Mouse (Mus musculus) bone marrow, adult 2 months (tissue): Measurements from ENCODE around the gene Prss28. TPM values are rescaled to one million over a fixed set of nuclear protein-coding genes. Genes with fewer than 3 reads are reported as not detected.

Experiments
- H3K27ac ChIP-seq: fragments of 200-500 bp; 2 replicates; pipeline ENCODE4 v1.5.1; 2012; ENCODE audit warnings: low read depth, mild to moderate bottlenecking, control low read depth, inconsistent platforms, low read length; ENCODE audit not compliant: control insufficient read depth, poor library complexity, insufficient read depth
- H3K4me1 ChIP-seq: fragments of 200-500 bp; 2 replicates; pipeline ENCODE4 v1.6.1; 2011; ENCODE audit warnings: low read length; ENCODE audit not compliant: control insufficient read depth, insufficient read depth
- H3K4me3 ChIP-seq: fragments of 200-500 bp; replicated peaks from 2 replicates; pipeline ENCODE3; 2011; ENCODE audit warnings: mild to moderate bottlenecking, low read depth, low read length, control low read depth; ENCODE audit not compliant: control insufficient read depth
- CTCF ChIP-seq: fragments of 200-500 bp; IDR thresholded peaks from 2 replicates; pipeline ENCODE4 v1.5.1; 2011; ENCODE audit warnings: low read length, control low read depth; ENCODE audit not compliant: control insufficient read depth, insufficient read depth
- POLR2A ChIP-seq: fragments of 200-500 bp; IDR thresholded peaks from 2 replicates; pipeline ENCODE4 v1.6.1; 2011; ENCODE audit warnings: low read depth, mild to moderate bottlenecking, control low read depth, low read length, borderline replicate concordance; ENCODE audit not compliant: control insufficient read depth
- WGBS: fragments of 180-500 bp; shearing (Covaris S2); methylation state at CpG from one replicate; pipeline ENCODE4 v1.1.7; 2018; 5-methylcytosine and 5-hydroxymethylcytosine counted together
- polyA plus RNA-seq: library from polyadenylated mRNA; stranded (reverse); fragments of >200 nt; gene quantifications from 2 replicates; pipeline ENCODE4 v1.2.4, GENCODE M21; 2011; ENCODE audit warnings: low replicate concordance; ENCODE audit not compliant: missing spikeins, insufficient read depth, insufficient read length

The Prss28 gene
- polyA plus RNA-seq, 1 experiment, result not detected

DNA sequence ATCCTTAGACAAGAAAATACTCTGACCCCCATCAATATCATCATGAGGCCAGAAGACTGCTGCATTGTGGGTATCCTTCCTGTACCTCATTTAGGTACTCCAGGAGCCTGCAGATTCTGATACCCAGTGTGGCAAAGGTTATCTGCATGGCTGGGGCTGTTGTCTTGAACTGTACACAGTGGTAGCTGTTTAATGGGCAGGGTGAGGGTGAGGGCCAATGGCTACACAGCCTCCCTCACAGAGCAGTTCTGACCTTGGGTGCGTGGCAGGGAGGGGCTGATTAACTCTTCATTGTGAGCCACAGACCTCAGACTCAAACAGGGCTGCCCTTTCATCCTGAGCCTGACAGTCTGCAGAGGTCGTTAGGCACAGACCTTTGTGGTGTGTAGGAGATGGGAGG, 14.5 kb downstream of the Prss28 start:
- TF ChIP-seq POLR2A, result no peak
- TF ChIP-seq CTCF, result no peak
- 18% methylated on average over 2 of the region's 2 CpGs for WGBS
- H3K27ac ChIP-seq, result no peak overlapping the region
- no peaks in the 10 kb centered on the region for H3K4me1 ChIP-seq
- H3K4me3 ChIP-seq, result no peak overlapping the region

DNA sequence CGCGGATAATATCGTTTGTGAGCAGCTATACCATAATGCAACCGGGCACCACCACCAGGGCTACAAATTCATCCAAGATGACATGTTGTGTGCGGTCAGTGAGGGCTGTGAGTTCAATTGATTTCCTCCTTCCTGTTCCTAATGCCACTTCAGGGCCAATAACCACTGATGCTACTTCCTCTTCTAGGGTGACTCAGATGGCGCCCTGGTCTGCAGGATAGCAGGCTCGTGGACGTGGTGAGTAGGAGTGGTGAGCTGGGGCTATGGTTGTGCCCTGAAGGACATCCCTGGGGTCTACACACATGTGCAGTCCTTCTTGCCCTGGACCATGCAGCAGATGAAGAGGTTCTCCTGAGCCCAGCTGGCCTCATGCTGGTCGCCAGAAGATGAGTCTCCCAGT, 23.9 kb downstream of the Prss28 start:
- H3K4me1 ChIP-seq, result peaks cover 1% of the 10 kb centered on the region; the same call in 1 of the 2 replicates
- no peak overlapping the region for H3K4me3 ChIP-seq
- no peak for TF ChIP-seq POLR2A
- TF ChIP-seq CTCF, result no peak
- H3K27ac ChIP-seq, result no peak overlapping the region
- 5% methylated on average over 9 of the region's 9 CpGs for WGBS

DNA sequence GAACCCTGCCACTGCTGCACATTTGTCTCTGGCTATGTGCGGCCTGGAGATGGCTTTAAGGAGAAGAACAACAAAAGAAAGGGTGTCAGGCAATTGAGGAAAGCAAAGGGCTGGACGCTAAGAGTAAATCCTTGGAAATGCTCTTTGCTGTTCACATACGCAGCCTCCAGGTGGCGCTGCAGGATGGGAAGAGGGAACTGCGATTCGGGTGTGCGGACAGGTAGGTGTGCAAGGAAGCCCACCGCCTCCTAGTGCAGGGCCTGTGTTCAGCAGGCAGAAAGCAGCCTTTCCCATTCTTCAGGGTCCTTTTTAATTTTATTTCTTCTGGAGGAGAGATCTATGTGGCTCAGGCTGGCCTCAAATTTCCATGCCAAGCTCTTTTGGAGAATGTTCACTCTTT, 25.5 kb downstream of the Prss28 start:
- TF ChIP-seq POLR2A (no peak), CTCF (peak; percentile 87)
- H3K4me3 ChIP-seq, result no peak overlapping the region
- H3K27ac ChIP-seq, result no peak overlapping the region
- peaks cover 1% of the 10 kb centered on the region; the same call in 1 of the 2 replicates for H3K4me1 ChIP-seq
- 4% methylated on average over 8 of the region's 8 CpGs for WGBS

DNA sequence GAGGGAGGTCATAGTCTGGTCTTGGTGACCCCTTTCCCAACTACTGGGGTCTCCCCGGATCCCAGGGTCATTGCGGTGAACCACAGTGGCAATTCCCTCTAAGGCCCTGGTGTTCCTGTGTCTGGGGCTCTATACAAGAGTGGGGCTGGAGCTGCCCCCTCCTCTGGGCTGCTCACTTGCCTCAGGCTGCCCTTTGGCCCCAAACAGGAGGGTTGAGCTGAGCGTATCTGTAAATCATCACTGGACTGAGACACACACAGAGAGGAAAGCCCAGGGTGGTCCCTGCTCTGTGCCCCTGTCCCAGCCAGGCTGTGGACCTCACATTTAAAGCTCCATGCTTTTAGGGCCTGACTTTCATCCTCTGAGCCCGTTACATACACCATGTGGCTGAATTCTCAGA, 29.8 kb downstream of the Prss28 start:
- TF ChIP-seq CTCF (no peak), POLR2A (no peak)
- WGBS, result 86% methylated on average over 4 of the region's 4 CpGs
- Histone ChIP-seq H3K4me1 (no peaks in the 10 kb centered on the region), H3K27ac (no peak overlapping the region), H3K4me3 (no peak overlapping the region)

DNA sequence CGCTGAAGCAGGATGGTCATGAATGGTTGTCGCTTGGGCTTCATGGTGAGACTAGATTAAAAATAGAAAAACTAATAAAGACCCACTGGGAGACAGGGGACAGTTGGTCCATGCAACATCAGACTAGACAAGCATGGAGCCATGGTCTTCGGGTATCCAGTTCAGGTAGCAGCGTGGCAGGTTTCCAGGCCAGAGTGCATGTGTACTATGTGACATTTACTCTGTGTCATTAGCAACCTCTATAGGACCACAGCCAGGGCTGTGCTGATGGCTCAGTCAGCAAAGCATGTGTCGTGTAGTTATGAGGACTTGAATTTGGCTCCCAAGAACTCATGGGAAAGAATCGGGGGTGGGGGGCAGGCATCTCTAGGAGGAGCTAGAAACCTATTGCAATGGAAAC, 31.6 kb downstream of the Prss28 start:
- Histone ChIP-seq H3K4me3 (no peak overlapping the region), H3K27ac (no peak overlapping the region), H3K4me1 (no peaks in the 10 kb centered on the region)
- 80% methylated on average over 6 of the region's 6 CpGs for WGBS
- TF ChIP-seq POLR2A, result no peak
- no peak for TF ChIP-seq CTCF

DNA sequence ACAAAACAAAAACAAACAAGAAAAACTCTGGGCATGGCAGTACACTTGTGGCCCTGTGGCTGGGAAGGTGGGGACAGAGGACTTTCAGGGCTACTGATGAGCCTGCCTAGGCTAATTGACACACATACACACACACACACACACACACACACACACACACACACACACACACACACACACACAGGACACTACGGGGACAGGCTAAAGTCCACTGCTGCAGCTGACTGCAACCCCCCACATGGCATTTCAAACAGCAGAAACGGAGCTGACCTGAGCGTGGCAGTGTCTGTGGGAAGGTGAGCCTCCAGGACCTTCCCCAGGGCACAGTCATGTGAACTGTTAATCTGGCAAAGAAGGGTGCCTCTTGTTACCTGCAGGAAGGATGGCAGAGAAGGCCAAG, 33.0 kb downstream of the Prss28 start:
- H3K4me3 ChIP-seq, result no peak overlapping the region
- no peaks in the 10 kb centered on the region for H3K4me1 ChIP-seq
- 45% methylated on average over 3 of the region's 3 CpGs for WGBS
- no peak overlapping the region for H3K27ac ChIP-seq
- no peak for TF ChIP-seq POLR2A
- no peak for TF ChIP-seq CTCF

DNA sequence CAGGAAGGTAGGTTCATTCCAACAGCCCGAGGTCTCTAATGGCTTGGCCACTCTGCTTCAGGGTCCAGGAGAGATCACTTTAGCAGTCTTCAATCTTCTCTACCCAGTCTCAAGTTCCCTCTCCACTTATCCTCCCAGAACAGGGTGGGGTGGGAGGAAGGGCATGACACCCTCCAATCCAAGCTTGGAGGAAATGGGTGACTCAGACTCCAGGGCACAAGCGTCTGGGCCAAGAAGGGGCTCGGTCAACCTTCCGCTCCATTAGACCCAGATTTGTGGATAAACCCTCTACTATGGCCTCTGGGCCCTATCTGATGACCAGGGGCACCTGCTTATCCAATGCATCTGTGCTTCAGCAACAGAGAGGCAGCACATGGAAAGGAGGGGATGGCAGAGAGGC, 37.0 kb downstream of the Prss28 start, which contains the start of gene Tpsab1:
Gene Tpsab1 (minus strand): TSS at position 101 of the 400 bp plus-strand sequence.
- TF ChIP-seq POLR2A, result no peak
- no peak for TF ChIP-seq CTCF
- WGBS, result 85% methylated on average over 4 of the region's 4 CpGs
- Histone ChIP-seq H3K4me1 (no peaks in the 10 kb centered on the region), H3K4me3 (no peak within 1 kb of the TSS), H3K27ac (no peak within 1 kb of the TSS)

DNA sequence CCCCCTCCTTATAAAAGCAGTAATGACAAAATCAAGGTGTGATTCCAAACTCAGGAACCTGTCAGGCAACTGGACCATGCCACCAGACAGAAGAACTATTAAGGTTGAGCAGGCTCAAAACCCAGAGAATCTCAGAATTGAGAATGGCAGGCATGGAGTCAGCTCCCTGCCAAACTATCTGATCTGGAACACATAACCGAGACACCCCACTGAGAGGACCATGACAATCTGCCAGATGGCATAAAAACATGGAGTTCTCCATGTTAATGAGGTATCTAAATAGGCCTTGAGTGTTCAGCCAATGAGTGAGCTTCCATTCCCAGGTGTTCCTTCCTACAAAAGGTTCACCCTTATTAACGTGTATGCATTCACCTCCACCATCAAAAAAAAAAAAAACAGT, 52.8 kb downstream of the Prss28 start:
- H3K27ac ChIP-seq, result no peak overlapping the region
- H3K4me1 ChIP-seq, result no peaks in the 10 kb centered on the region
- no peak overlapping the region for H3K4me3 ChIP-seq
- no peak for TF ChIP-seq POLR2A
- no peak for TF ChIP-seq CTCF
- WGBS, result 54% methylated on average over 2 of the region's 2 CpGs

Other genes starting within 250 kb of the Prss28 start
- 2.5 and 4.6 TPM in 2 replicates for gene Tmem204, start 225.1 kb upstream of the Prss28 start, polyA plus RNA-seq
- gene Telo2, start 192.7 kb upstream of the Prss28 start, polyA plus RNA-seq, result 19.5 and 30.4 TPM in 2 replicates
- gene Ptx4, start 187.9 kb upstream of the Prss28 start, polyA plus RNA-seq, result 1.4 TPM in 1 of 2 replicates, not detected in the other
- 17.0 and 21.9 TPM in 2 replicates for gene Clcn7, start 175.3 kb upstream of the Prss28 start, polyA plus RNA-seq
- not detected in 2 replicates for gene Ccdc154, start 146.2 kb upstream of the Prss28 start, polyA plus RNA-seq
- gene Gm38655, start 133.2 kb upstream of the Prss28 start, polyA plus RNA-seq, result not detected in 2 replicates
- gene BC003965, start 124.1 kb upstream of the Prss28 start, polyA plus RNA-seq, result 13.1 and 19.4 TPM in 2 replicates
- gene Unkl, start 120.2 kb upstream of the Prss28 start, polyA plus RNA-seq, result 9.5 and 29.1 TPM in 2 replicates
- gene Gnptg, start 68.5 kb upstream of the Prss28 start, polyA plus RNA-seq, result 10.8 and 21.7 TPM in 2 replicates
- gene Tsr3, start 68.5 kb upstream of the Prss28 start, polyA plus RNA-seq, result 24.4 and 37.1 TPM in 2 replicates
- gene Baiap3, start 52.3 kb upstream of the Prss28 start, polyA plus RNA-seq, result 4.7 and 14.3 TPM in 2 replicates
- gene Ube2i, start 34.0 kb upstream of the Prss28 start, polyA plus RNA-seq, result 141 and 187 TPM in 2 replicates
- 11.0 and 35.0 TPM in 2 replicates for gene Prss34, start 10.3 kb upstream of the Prss28 start, polyA plus RNA-seq
- not detected in 2 replicates for gene Prss29, start 10.0 kb downstream of the Prss28 start, polyA plus RNA-seq
- gene Tpsab1, start 36.9 kb downstream of the Prss28 start, polyA plus RNA-seq, result not detected in 2 replicates
- not detected in 2 replicates for gene Tpsb2, start 57.7 kb downstream of the Prss28 start, polyA plus RNA-seq
- not detected in 2 replicates for gene Tpsg1, start 60.6 kb downstream of the Prss28 start, polyA plus RNA-seq
- gene Cacna1h, start 125.1 kb downstream of the Prss28 start, polyA plus RNA-seq, result 2.0 and 5.2 TPM in 2 replicates
- not detected in 2 replicates for gene Tekt4, start 146.0 kb downstream of the Prss28 start, polyA plus RNA-seq
- gene Sstr5, start 188.6 kb downstream of the Prss28 start, polyA plus RNA-seq, result not detected in 2 replicates